ENCODE assay signal across 9 mouse cellular contexts in the genomic region with DNA sequence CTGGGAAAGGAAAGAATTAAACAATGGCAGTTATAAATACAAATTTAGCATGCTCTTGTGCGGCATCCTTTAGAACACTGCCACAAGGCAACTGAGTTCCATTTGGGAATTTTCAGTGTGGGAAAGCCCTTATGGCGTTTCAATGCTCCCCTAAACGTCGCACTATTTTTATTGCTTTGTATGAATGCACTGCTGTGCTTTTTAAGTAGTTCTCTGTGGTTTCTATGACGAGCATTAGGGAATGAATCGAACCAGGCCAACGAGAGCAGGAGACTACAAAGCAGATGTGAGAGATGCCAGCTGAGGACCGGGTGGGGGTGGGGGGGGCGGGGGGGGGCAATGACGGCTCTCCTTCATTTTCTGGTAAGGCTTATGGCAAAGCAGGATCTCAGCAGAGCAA.
DNase-seq lines count a peak whose midpoint lies in the region; ATAC-seq and TF ChIP-seq lines count a peak whose summit lies in the region.
"Had no signal": no experiment of that assay in that cellular context is flagged by ENCODE, and none has a peak within 500 bp of the region (broad histone marks: within the 10 kb centered on the region; RNA-seq: fewer than 3 reads in every experiment).

No protein-coding gene starts in this region.

- H3K36me3 ChIP-seq in forebrain, embryonic 13.5 days (ENCODE audit: poor library complexity, severe bottlenecking), result no peaks in the 10 kb centered on the region
- H3K36me3 ChIP-seq in limb, embryonic 12.5 days, result no peaks in the 10 kb centered on the region
- no peaks in the 10 kb centered on the region for H3K36me3 ChIP-seq in neural tube, embryonic 14.5 days (ENCODE audit: control insufficient read depth, insufficient read depth, low read length)

- no peak for TF ChIP-seq CTCF in layer of hippocampus, adult 2 months (conservative IDR thresholded peaks at IDR 0.05)

- 8% methylated on average over 9 of the region's 10 CpGs for WGBS in forebrain, embryonic 13.5 days
- 18% methylated on average over 10 of the region's 10 CpGs for WGBS in limb, embryonic 12.5 days
- 6% methylated on average over 10 of the region's 10 CpGs for WGBS in neural tube, embryonic 14.5 days

- no peak for ATAC-seq in forebrain, embryonic 13.5 days
- no peak for ATAC-seq in limb, embryonic 12.5 days (ENCODE audit: insufficient number of reproducible peaks, insufficient read depth, low FRiP score, low TSS enrichment, low read depth)
- peak; percentile 49; the same call in 1 of the 2 replicates for ATAC-seq in neural tube, embryonic 14.5 days (ENCODE audit: low read depth)
- no peak for ATAC-seq in erythroid progenitor cell, adult 5-6 weeks (replicated peaks; ENCODE audit: low FRiP score, poor library complexity, severe bottlenecking)

- no peaks in the 10 kb centered on the region; the same call in 1 of the 2 replicates for H3K9me3 ChIP-seq in forebrain, embryonic 13.5 days (replicated peaks)
- H3K9me3 ChIP-seq in limb, embryonic 12.5 days, result 0 out of 2 replicates have a peak, but pooled peaks cover 4% of the 10 kb centered on the region
- no peaks in the 10 kb centered on the region for H3K9me3 ChIP-seq in neural tube, embryonic 14.5 days (ENCODE audit: control insufficient read depth, low read length)
- H3K9me3 ChIP-seq: megakaryocyte, embryonic 14.5 days had no signal

- no peaks in the 10 kb centered on the region for H3K27me3 ChIP-seq in forebrain, embryonic 13.5 days
- H3K27me3 ChIP-seq in limb, embryonic 12.5 days, result no peaks in the 10 kb centered on the region
- no peaks in the 10 kb centered on the region for H3K27me3 ChIP-seq in neural tube, embryonic 14.5 days (ENCODE audit: control insufficient read depth, insufficient read depth, low read length)

- H3K27ac ChIP-seq in layer of hippocampus, adult 2 months, result peak overlapping the region; percentile 86
- H3K27ac ChIP-seq in forebrain, embryonic 13.5 days, result no peak overlapping the region
- H3K27ac ChIP-seq in limb, embryonic 12.5 days, result peak overlapping the region; percentile 62
- no peak overlapping the region for H3K27ac ChIP-seq in neural tube, embryonic 14.5 days (ENCODE audit: low read depth, low read length)

- no peak overlapping the region for H3K9ac ChIP-seq in forebrain, embryonic 13.5 days
- H3K9ac ChIP-seq in limb, embryonic 12.5 days (replicated peaks), result no peak overlapping the region
- 0 out of 2 replicates have a peak overlapping the region, but pooled peaks have one; percentile 1 for H3K9ac ChIP-seq in neural tube, embryonic 14.5 days (replicated peaks; ENCODE audit: low read depth, low read length)

- no peak overlapping the region; the same call in 1 of the 2 replicates for H3K4me3 ChIP-seq in layer of hippocampus, adult 2 months
- peak overlapping the region; percentile 33 for H3K4me3 ChIP-seq in forebrain, embryonic 13.5 days
- no peak overlapping the region for H3K4me3 ChIP-seq in limb, embryonic 12.5 days (replicated peaks)
- H3K4me3 ChIP-seq in neural tube, embryonic 14.5 days (ENCODE audit: low read depth, low read length), result no peak overlapping the region

- H3K4me2 ChIP-seq in forebrain, embryonic 13.5 days, result peak overlapping the region; percentile 60
- peak overlapping the region; percentile 21; the same call in 1 of the 2 replicates for H3K4me2 ChIP-seq in limb, embryonic 12.5 days
- H3K4me2 ChIP-seq in neural tube, embryonic 14.5 days (ENCODE audit: low read depth, low read length), result peak overlapping the region; percentile 46

- H3K4me1 ChIP-seq in forebrain, embryonic 13.5 days, result peaks cover 28% of the 10 kb centered on the region
- H3K4me1 ChIP-seq in limb, embryonic 12.5 days (replicated peaks), result peaks cover 34% of the 10 kb centered on the region
- H3K4me1 ChIP-seq in neural tube, embryonic 14.5 days (ENCODE audit: control insufficient read depth, insufficient read depth, low read length), result peaks cover 9% of the 10 kb centered on the region

- DNase-seq in layer of hippocampus, adult 2 months (ENCODE audit: low spot score in 2 of 2), result peak in 1 of 2 experiments; percentile 40
- no peak for DNase-seq in layer of hippocampus, adult 8-10 months (ENCODE audit: low spot score in 2 of 2)
- DNase-seq in B cell, adult 2 months, result no peak
- DNase-seq in urinary bladder, postnatal 10 days (ENCODE audit: low spot score), result no peak

Comparison
In these comparisons a context has a peak if more than half of its experiments do, and no peak if none do; other contexts are left out.
1. H3K27ac ChIP-seq: peak in layer of hippocampus, adult 2 months (single experiment) and limb, embryonic 12.5 days (single experiment); none in forebrain, embryonic 13.5 days (single experiment) and neural tube, embryonic 14.5 days (single experiment).
2. Peak in every context shown above with its lines, with median percentiles within 50 percentile points of each other: H3K4me2 ChIP-seq.